Mouse (Mus musculus) liver, adult 2 months (tissue): ENCODE measurements around the gene Stxbp4. TPM values are rescaled to one million over a fixed set of nuclear protein-coding genes. Genes with fewer than 3 reads are reported as not detected.
A peak's percentile ranks its signal among the peaks of the same experiment; 100 is the strongest.

ENCODE experiments used
- DNase-seq: peaks from one replicate; pipeline ENCODE4 v3.0.0-alpha.2; 2011; ENCODE audit warnings: low read depth, low spot score; ENCODE audit errors: extremely low read depth
- H3K27ac ChIP-seq: fragments of 200-500 bp; replicated peaks from 2 replicates; pipeline ENCODE4 v1.5.1; 2012; ENCODE audit warnings: low read depth, mild to moderate bottlenecking, control low read depth, inconsistent platforms, low read length; ENCODE audit not compliant: insufficient read depth
- H3K27me3 ChIP-seq: fragments of 200-500 bp; 2 replicates; pipeline ENCODE4 v1.6.1; 2012; ENCODE audit warnings: mild to moderate bottlenecking, moderate library complexity, low read length, inconsistent platforms; ENCODE audit not compliant: control insufficient read depth, insufficient read depth
- H3K36me3 ChIP-seq: fragments of 200-500 bp; 2 replicates; pipeline ENCODE4 v1.6.1; 2012; ENCODE audit warnings: low read length, inconsistent platforms; ENCODE audit not compliant: control insufficient read depth, insufficient read depth
- H3K4me1 ChIP-seq: fragments of 200-500 bp; 2 replicates; pipeline ENCODE4 v1.6.1; 2011; ENCODE audit warnings: low read length; ENCODE audit not compliant: control insufficient read depth, insufficient read depth
- H3K4me3 ChIP-seq: fragments of 200-500 bp; 2 replicates; pipeline ENCODE4 v1.5.1; 2011; ENCODE audit warnings: low read depth, mild to moderate bottlenecking, control low read depth, low read length, moderate library complexity; ENCODE audit not compliant: insufficient read depth
- H3K79me2 ChIP-seq: fragments of 200-500 bp; 2 replicates; pipeline ENCODE4 v1.6.1; 2012; ENCODE audit warnings: inconsistent platforms, mild to moderate bottlenecking, low read length, moderate library complexity; ENCODE audit not compliant: control insufficient read depth, insufficient read depth
- H3K9ac ChIP-seq: fragments of 200-500 bp; 2 replicates; pipeline ENCODE4 v1.6.1; 2012; ENCODE audit warnings: low read depth, mild to moderate bottlenecking, control low read depth, inconsistent platforms, low read length
- CTCF ChIP-seq: fragments of 200-500 bp; IDR thresholded peaks from 2 replicates; pipeline ENCODE4 v1.5.1; 2011; ENCODE audit warnings: low read depth, low read length, control low read depth
- POLR2A ChIP-seq: fragments of 200-500 bp; IDR thresholded peaks from 2 replicates; pipeline ENCODE4 v1.6.1; 2011; ENCODE audit warnings: low read length, control low read depth; ENCODE audit not compliant: insufficient read depth; ENCODE audit errors: extremely low read depth
- WGBS: fragments of 180-500 bp; shearing (Covaris S2); methylation state at CpG from one replicate; pipeline ENCODE4 v1.1.7; 2018; 5-methylcytosine and 5-hydroxymethylcytosine counted together
- polyA plus RNA-seq: library from polyadenylated mRNA; depleted of rRNA; stranded (reverse); fragments of >200 nt; gene quantifications from 2 replicates; pipeline ENCODE4 v1.2.3, GENCODE M21; 2012
- total RNA-seq: library from RNA; depleted of rRNA; stranded (reverse); fragments of >200 nt; gene quantifications from 2 replicates; pipeline ENCODE4 v1.2.3, GENCODE M21; 2014

Gene Stxbp4
- total and polyA plus RNA-seq, 2 experiments, result 0.62 to 1.8 TPM

DNA sequence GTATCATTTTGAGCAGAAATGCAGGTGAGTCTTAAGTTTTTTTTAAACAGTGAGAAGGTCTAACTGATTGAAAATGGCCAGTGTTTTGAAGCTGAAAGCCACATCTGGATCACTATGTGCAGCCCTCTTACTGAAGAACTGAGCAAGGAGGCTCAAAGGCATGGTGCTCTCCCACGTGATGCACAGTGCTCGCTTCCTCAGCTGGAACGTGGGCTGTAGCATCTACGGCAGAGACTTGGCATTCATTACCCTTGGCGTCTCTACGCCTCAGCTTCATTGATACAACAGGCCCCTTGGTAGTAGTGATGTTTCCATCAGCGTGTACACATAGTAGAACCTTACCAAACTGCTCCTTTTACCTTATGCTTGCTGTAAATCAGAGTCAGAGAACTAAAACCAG, 15.4 kb downstream of the Stxbp4 start:
- WGBS, result 91% methylated on average over 7 of the region's 7 CpGs
- no peaks in the 10 kb centered on the region; the same call in 1 of the 2 replicates for H3K4me1 ChIP-seq

DNA sequence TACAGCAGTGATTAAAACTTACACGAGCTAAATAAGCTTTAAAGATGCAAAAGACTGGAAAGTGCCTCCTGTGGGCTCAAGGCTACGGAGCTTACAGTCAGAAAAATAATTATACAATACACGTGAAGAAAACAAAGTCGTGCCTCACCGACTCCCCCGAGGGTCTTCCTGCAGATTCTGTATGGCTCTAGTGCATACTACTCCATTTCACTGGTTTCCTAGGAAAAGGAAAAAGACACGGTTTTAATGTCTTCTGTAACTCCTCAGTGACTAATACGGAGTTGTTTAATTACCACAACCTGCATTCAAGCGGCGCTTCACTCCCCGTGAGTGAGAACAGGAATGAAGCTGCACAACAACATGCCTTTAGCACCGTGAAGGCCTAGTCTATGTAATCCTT, 15.8 kb downstream of the Stxbp4 start:
- no peak overlapping the region for H3K9ac ChIP-seq
- H3K36me3 ChIP-seq, result no peaks in the 10 kb centered on the region
- H3K27ac ChIP-seq, result no peak overlapping the region
- H3K4me3 ChIP-seq, result no peak overlapping the region
- no peaks in the 10 kb centered on the region for H3K79me2 ChIP-seq
- no peak for TF ChIP-seq POLR2A
- TF ChIP-seq CTCF, result no peak
- DNase-seq, result no peak
- no peaks in the 10 kb centered on the region for H3K27me3 ChIP-seq
- WGBS, result 91% methylated on average over 12 of the region's 12 CpGs
- no peaks in the 10 kb centered on the region; the same call in 1 of the 2 replicates for H3K4me1 ChIP-seq

More for the DNA sequence above, 15.4 kb downstream of the Stxbp4 start:
- Histone ChIP-seq H3K27me3 (no peaks in the 10 kb centered on the region), H3K4me3 (no peak overlapping the region), H3K36me3 (no peaks in the 10 kb centered on the region), H3K27ac (no peak overlapping the region), H3K9ac (no peak overlapping the region), H3K79me2 (no peaks in the 10 kb centered on the region)
- no peak for DNase-seq
- TF ChIP-seq CTCF (no peak), POLR2A (no peak)

DNA sequence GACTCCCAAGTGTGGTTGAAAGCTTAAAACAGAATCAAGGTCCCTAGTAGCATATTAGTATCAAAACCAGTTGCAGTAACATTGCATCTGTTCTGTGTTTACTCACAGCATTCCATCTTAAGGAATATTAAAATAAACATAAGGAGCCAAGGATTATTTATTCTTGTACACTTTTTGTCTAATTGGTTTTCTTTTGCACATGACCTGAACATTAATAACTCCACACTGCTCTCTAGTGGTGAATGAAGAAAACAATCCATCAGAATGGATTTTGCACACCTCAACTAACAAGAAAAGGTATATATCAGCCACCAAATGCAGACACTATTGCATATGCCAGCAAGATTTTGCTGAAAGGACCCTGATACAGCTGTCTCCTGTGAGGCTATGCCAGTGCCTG, 21.5 kb downstream of the Stxbp4 start:
- no peaks in the 10 kb centered on the region for H3K4me1 ChIP-seq
- H3K36me3 ChIP-seq, result no peaks in the 10 kb centered on the region; the same call in 1 of the 2 replicates
- H3K27me3 ChIP-seq, result no peaks in the 10 kb centered on the region
- no peak overlapping the region for H3K9ac ChIP-seq
- H3K27ac ChIP-seq, result no peak overlapping the region
- no peaks in the 10 kb centered on the region for H3K79me2 ChIP-seq
- TF ChIP-seq POLR2A, result no peak
- peak; percentile 49; the same call in 1 of the 2 replicates for TF ChIP-seq CTCF
- DNase-seq, result peak; percentile 34
- no peak overlapping the region for H3K4me3 ChIP-seq

DNA sequence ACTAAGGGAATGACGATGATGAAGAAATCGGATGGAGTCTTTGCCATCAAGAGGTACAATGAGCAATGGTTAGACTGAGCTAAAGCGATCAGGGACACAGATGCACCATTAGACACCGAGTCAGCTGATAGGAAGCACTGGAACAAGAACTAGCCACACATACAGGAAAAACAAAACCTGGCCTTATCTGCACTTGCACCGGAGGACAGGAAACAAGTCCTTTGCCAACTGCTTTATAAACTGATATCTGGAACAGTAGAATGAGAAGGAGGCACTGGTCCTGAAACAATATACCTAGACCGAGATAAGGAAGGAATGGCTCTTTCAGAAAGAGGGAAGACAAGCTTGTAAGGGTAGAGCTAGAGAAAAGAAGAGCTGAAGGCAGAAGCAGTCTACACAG, 23.1 kb downstream of the Stxbp4 start:
- Histone ChIP-seq H3K4me1 (no peaks in the 10 kb centered on the region), H3K27ac (no peak overlapping the region), H3K27me3 (no peaks in the 10 kb centered on the region), H3K36me3 (no peaks in the 10 kb centered on the region; the same call in 1 of the 2 replicates), H3K4me3 (no peak overlapping the region), H3K79me2 (no peaks in the 10 kb centered on the region), H3K9ac (no peak overlapping the region)
- TF ChIP-seq POLR2A (no peak), CTCF (no peak)
- DNase-seq, result no peak
- 74% methylated on average over 6 of the region's 6 CpGs for WGBS

DNA sequence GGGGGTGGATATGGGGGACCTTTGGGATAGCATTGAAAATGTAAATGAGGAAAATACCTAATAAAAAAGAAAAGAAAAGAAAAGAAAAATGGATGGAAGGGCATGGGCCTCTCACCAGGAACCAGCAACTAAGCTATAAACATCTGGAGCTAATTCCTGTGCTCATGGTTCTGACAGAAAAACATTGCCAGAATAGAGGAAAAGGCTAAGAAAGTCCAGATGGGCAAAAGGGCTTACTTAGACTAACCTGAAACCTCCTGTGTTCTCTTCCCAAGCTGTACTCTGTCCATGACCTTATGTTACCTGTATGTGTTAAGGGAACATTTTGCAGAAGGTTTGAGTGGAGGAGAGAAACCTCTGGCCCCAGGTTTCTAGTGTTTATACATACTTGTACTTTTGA, 25.8 kb downstream of the Stxbp4 start:
- Histone ChIP-seq H3K4me3 (no peak overlapping the region), H3K79me2 (no peaks in the 10 kb centered on the region), H3K4me1 (no peaks in the 10 kb centered on the region), H3K9ac (no peak overlapping the region), H3K27me3 (no peaks in the 10 kb centered on the region), H3K36me3 (no peaks in the 10 kb centered on the region; the same call in 1 of the 2 replicates), H3K27ac (no peak overlapping the region)
- no peak for DNase-seq
- TF ChIP-seq CTCF (no peak), POLR2A (no peak)

DNA sequence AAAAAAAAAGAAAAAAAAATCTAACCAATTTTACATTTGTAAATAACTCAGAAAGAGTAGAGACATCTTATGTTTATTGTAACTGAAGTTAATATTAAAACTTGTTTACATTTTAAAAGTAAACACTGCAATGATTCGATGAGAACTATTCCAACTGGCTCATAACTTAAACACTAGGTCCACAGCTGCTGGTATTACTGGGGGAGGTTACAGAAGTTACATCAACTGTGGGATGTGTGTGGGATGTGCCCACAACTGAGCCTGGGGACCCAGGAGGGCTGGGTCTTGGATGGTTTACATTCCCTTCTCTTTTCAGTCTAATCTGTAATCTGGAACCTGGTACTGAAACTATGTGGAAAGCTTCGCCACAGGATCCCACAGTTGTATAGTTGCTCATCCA, 34.8 kb downstream of the Stxbp4 start:
- Histone ChIP-seq H3K4me3 (no peak overlapping the region), H3K27me3 (no peaks in the 10 kb centered on the region), H3K79me2 (no peaks in the 10 kb centered on the region), H3K36me3 (peaks cover 2% of the 10 kb centered on the region), H3K9ac (no peak overlapping the region), H3K27ac (no peak overlapping the region), H3K4me1 (no peaks in the 10 kb centered on the region)
- 65% methylated on average over 2 of the region's 2 CpGs for WGBS
- no peak for DNase-seq
- TF ChIP-seq CTCF (no peak), POLR2A (no peak)
